Mouse (Mus musculus) liver, postnatal 0 days (tissue): ENCODE data around the gene Frmd4b.

ENCODE experiments used
- CTCF ChIP-seq: sonication (generic); IDR thresholded peaks from 2 replicates; pipeline ENCODE4 v1.5.1; 2016; ENCODE audit warnings: antibody characterized with exemption, low read depth
- EP300 ChIP-seq: IDR thresholded peaks from 2 replicates; pipeline ENCODE4 v1.6.1; 2016; ENCODE audit warnings: antibody characterized with exemption, low read depth, mild to moderate bottlenecking

GRCm38 (mm10) chr6:97338843-97339242 is 278.5 kb downstream of the Frmd4b start:
- TF ChIP-seq EP300 (no peak), CTCF (no peak)
